Mouse (Mus musculus) olfactory bulb, adult 2 months (tissue): Measurements from ENCODE around the gene Gnmt.

ENCODE experiments used
- CTCF ChIP-seq: fragments of 200-500 bp; IDR thresholded peaks from 2 replicates; pipeline ENCODE4 v1.5.1; 2012; ENCODE audit warnings: low read depth, mild to moderate bottlenecking, low read length, moderate library complexity; ENCODE audit not compliant: insufficient read depth
- POLR2A ChIP-seq: fragments of 200-500 bp; IDR thresholded peaks from 2 replicates; pipeline ENCODE4 v1.6.1; 2012; ENCODE audit warnings: mild to moderate bottlenecking, low read depth, low read length, moderate library complexity; ENCODE audit not compliant: insufficient read depth

GRCm38 (mm10) chr17:46704887-46705835 lies 23.8 kb downstream of the Gnmt start, which contains the start of gene Ppp2r5d:
- TF ChIP-seq CTCF, result no peak
- peak; percentile 93 for TF ChIP-seq POLR2A
